Mouse (Mus musculus) megakaryocyte, embryonic 14.5 days (primary cell): ENCODE data around the gene Zpbp2. TPM values are rescaled to one million over a fixed set of nuclear protein-coding genes. Genes with fewer than 3 reads are reported as not detected.

Experiments used
- H3K27me3 ChIP-seq: replicated peaks from 2 replicates; pipeline ENCODE3; 2012; ENCODE audit warnings: inconsistent platforms
- H3K36me3 ChIP-seq: replicated peaks from 2 replicates; pipeline ENCODE3; 2012; ENCODE audit warnings: low read length, inconsistent platforms, mixed read lengths
- H3K4me1 ChIP-seq: 2 replicates; pipeline ENCODE4 v1.6.1; 2012; ENCODE audit warnings: inconsistent platforms
- H3K4me3 ChIP-seq: replicated peaks from 2 replicates; pipeline ENCODE3; 2012; ENCODE audit warnings: moderate library complexity, mild to moderate bottlenecking, inconsistent platforms
- H3K9me3 ChIP-seq: 2 replicates; pipeline ENCODE4 v1.6.1; 2012; ENCODE audit warnings: inconsistent platforms
- FLI1 ChIP-seq: IDR thresholded peaks from 2 replicates; pipeline ENCODE4 v1.6.1; 2012; ENCODE audit warnings: low read length, inconsistent platforms, mixed read lengths
- GATA1 ChIP-seq: IDR thresholded peaks from 3 replicates; pipeline ENCODE4 v1.6.1; 2012; ENCODE audit warnings: mixed read lengths, low read length, inconsistent platforms, borderline replicate concordance
- polyA plus RNA-seq: library from polyadenylated mRNA; stranded (reverse); fragments of >175 nt; gene quantifications from 2 replicates; pipeline ENCODE4 v1.2.3, GENCODE M21; 2012; ENCODE audit warnings: low replicate concordance; ENCODE audit not compliant: insufficient read depth

Gene Zpbp2
- polyA plus RNA-seq, 1 experiment: 0.08 TPM

DNA sequence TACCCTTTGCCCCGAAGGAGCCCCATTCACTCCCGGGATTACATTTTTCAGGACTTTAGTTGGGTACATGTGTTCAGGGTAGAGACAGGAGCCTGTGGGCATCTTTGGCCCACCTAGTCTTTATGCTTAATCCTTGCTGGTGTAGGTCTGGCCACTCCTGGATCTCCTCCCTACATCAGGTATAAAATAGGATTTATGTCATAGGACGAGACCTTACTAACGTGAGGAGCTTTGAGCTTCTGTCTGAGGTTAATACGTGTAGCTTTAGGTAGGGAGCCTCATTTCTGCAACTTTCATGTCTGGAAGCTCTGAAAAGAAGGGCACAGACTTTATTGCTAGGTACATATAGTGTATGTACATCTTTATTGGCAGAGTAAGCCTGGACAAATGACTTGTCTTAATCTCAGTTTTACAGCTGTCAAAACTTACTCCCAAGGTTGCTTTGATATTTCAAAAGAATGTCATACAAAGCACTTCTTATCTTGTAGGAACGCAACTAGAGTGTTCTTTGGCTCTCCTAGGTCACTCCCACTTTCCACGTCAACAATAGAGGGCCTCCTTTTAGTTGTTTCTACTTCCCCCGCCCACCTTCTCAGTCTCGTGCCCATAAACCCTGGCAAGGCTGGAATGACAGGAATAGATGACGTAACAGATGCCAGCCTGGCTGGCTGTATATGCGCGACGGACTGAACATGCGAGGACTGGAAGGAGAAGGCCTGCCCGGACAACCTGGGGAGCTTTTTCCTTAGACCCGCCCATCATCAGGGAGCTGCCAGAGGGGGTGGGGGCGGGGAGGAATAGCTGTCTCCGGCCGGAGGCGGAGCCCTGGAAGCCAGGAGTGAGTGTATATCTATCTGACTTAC is 37.0 kb downstream of the Zpbp2 start:
- H3K4me1 ChIP-seq: peaks cover 77% of the 10 kb centered on the region
- H3K9me3 ChIP-seq: no peaks in the 10 kb centered on the region
- peaks cover 28% of the 10 kb centered on the region for H3K36me3 ChIP-seq
- TF ChIP-seq GATA1 (0 out of 3 replicates have a peak, but pooled peaks have one; percentile 34), FLI1 (no peak)
- peaks cover 11% of the 10 kb centered on the region for H3K27me3 ChIP-seq
- H3K4me3 ChIP-seq: peak overlapping the region; percentile 93

DNA sequence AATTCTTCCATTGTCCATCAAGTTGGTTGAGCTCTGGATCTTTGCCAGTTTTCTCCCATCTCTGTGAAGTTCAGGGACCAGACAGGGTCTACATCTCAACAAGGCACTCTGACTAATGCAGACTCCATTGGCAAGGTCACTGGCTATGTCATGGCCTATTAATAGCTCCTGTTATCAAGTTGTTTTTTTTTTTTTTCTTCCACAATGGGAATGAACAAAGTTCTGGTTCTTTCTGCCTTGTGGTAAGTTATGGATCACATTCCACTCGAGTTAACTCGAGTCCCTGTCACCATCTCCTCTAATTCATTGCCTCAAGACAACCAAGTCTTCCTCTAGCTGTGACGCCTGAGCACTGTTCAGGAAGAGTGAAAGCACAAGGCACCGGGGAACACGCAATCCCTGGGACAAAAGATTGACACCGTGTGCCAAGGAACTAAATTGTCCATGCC is 38.0 kb downstream of the Zpbp2 start:
- peak overlapping the region; percentile 93 for H3K4me3 ChIP-seq
- peaks cover 14% of the 10 kb centered on the region for H3K27me3 ChIP-seq
- TF ChIP-seq GATA1: no peak
- no peak for TF ChIP-seq FLI1
- H3K9me3 ChIP-seq: no peaks in the 10 kb centered on the region
- H3K36me3 ChIP-seq: peaks cover 20% of the 10 kb centered on the region
- peaks cover 68% of the 10 kb centered on the region for H3K4me1 ChIP-seq

- Histone ChIP-seq H3K4me1 (peaks cover 63% of the 10 kb centered on the region), H3K9me3 (no peaks in the 10 kb centered on the region), H3K27me3 (peaks cover 17% of the 10 kb centered on the region), H3K4me3 (peak overlapping the region; percentile 93), H3K36me3 (peaks cover 16% of the 10 kb centered on the region)
- TF ChIP-seq FLI1: no peak
- no peak for TF ChIP-seq GATA1
Measured at GRCm38 (mm10) chr11:98589306-98589705, 38.4 kb downstream of the Zpbp2 start.

GRCm38 (mm10) chr11:98590548-98591445 is 39.9 kb downstream of the Zpbp2 start:
- no peak for TF ChIP-seq FLI1
- no peak for TF ChIP-seq GATA1
- Histone ChIP-seq H3K4me1 (peaks cover 57% of the 10 kb centered on the region), H3K4me3 (no peak overlapping the region), H3K36me3 (peaks cover under 1% of the 10 kb centered on the region), H3K27me3 (peaks cover 20% of the 10 kb centered on the region), H3K9me3 (no peaks in the 10 kb centered on the region)

DNA sequence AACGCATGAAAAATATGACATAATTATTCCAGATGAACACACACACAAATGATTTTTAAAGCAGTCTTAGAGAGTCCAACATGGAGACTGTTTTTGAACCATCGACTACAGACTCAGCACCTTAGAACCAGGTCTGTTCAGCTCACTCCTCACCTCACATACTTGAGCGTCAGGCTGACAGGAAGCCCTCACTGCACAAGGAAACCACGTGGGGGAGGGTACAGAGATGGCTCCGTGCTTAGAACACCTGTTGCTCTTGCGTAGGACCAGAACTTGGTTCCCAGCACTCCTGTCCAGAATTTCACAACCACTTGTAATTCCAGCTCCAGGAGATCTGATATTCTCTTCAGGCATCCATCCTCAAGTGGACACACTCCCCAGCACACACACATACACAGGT is 44.1 kb downstream of the Zpbp2 start:
- Histone ChIP-seq H3K4me1 (peaks cover 42% of the 10 kb centered on the region), H3K36me3 (no peaks in the 10 kb centered on the region), H3K4me3 (no peak overlapping the region), H3K9me3 (no peaks in the 10 kb centered on the region), H3K27me3 (peaks cover 43% of the 10 kb centered on the region)
- TF ChIP-seq FLI1: no peak
- no peak for TF ChIP-seq GATA1

DNA sequence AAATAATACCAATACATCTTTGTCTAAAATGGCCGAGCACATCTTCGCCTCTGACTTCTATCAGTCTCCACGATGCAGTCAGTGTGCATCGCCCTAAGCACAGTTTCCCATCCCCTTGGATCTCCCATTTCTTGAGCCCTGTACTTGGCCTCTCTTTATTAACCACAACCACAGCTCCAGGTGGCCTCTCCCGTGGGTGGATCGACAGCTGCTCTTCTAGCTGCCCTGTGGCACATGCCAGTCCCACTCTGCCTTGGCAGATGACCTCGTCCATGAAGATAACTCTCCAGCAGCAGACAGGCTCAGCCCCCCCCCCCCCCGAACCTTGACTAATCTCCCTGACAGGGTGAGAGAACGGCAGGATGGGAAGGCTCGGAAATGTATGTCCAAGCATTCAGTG is 44.6 kb downstream of the Zpbp2 start:
- Histone ChIP-seq H3K4me3 (no peak overlapping the region), H3K9me3 (no peaks in the 10 kb centered on the region), H3K36me3 (no peaks in the 10 kb centered on the region), H3K4me1 (peaks cover 42% of the 10 kb centered on the region), H3K27me3 (peaks cover 47% of the 10 kb centered on the region)
- TF ChIP-seq FLI1 (no peak), GATA1 (no peak)

DNA sequence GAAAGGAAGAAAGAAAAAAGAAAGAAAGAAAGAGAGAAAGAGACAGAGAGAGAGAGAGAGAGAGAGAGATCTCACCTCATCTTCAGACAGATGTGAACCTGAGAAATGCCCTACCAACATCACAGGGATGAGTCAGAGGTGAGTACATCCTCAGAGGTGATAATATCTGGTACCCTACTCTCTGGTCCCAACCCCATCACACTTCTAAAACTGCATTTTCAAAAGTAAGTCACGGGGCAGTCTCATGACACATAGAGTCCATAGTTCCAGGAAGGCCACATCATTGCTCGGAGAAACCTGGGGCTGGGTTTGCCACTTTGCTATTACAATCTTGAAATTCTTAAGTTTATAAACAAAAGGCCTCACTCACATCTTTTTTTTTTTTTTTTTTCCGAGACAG is 45.1 kb downstream of the Zpbp2 start:
- TF ChIP-seq FLI1 (no peak), GATA1 (no peak)
- H3K36me3 ChIP-seq: no peaks in the 10 kb centered on the region
- peaks cover 41% of the 10 kb centered on the region for H3K4me1 ChIP-seq
- no peaks in the 10 kb centered on the region for H3K9me3 ChIP-seq
- H3K4me3 ChIP-seq: no peak overlapping the region
- H3K27me3 ChIP-seq: peaks cover 51% of the 10 kb centered on the region

DNA sequence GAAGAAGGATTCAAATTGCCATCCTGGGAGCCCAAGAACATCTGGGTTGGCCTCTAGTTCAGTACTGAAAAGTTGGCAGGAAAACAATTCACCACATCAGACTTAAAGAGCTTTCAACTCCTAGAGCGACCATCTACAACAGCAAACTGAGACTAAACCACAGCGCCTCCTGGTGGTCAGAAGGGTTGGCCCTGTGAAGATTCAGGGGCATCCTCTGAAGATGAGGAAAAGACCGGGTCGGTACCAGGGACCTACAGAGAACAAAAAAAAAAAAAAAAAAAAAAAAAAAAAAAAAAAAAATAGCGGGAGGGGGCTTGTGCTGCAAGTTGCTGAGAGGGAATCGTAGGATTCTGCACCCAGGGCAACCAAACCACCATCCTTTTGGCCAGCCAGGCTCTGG is 46.5 kb downstream of the Zpbp2 start:
- H3K4me3 ChIP-seq: no peak overlapping the region
- H3K9me3 ChIP-seq: no peaks in the 10 kb centered on the region
- TF ChIP-seq GATA1: no peak
- no peak for TF ChIP-seq FLI1
- no peaks in the 10 kb centered on the region for H3K36me3 ChIP-seq
- peaks cover 44% of the 10 kb centered on the region for H3K4me1 ChIP-seq
- peaks cover 57% of the 10 kb centered on the region for H3K27me3 ChIP-seq

GRCm38 (mm10) chr11:98597991-98598390 is 47.1 kb downstream of the Zpbp2 start, which contains the start of gene Lrrc3c:
Gene Lrrc3c (plus strand): TSS chr11:98598291.
- Histone ChIP-seq H3K27me3 (peaks cover 55% of the 10 kb centered on the region), H3K4me3 (peak within 1 kb of the TSS; percentile 16), H3K36me3 (no peaks in the 10 kb centered on the region), H3K9me3 (no peaks in the 10 kb centered on the region), H3K4me1 (peaks cover 44% of the 10 kb centered on the region)
- no peak for TF ChIP-seq GATA1
- TF ChIP-seq FLI1: no peak

GRCm38 (mm10) chr11:98598851-98599290 is 48.0 kb downstream of the Zpbp2 start:
- peak overlapping the region; percentile 16 for H3K4me3 ChIP-seq
- no peaks in the 10 kb centered on the region for H3K9me3 ChIP-seq
- H3K27me3 ChIP-seq: peaks cover 55% of the 10 kb centered on the region
- H3K36me3 ChIP-seq: no peaks in the 10 kb centered on the region
- H3K4me1 ChIP-seq: peaks cover 47% of the 10 kb centered on the region
- TF ChIP-seq GATA1 (no peak), FLI1 (no peak)
